Mouse (Mus musculus): ENCODE data around the gene Stac2. TPM values are rescaled to one million over a fixed set of nuclear protein-coding genes. Genes with fewer than 3 reads are reported as not detected.

Gene Stac2
- polyA plus RNA-seq, 1 experiment from 2014 or later = 1.5 TPM

DNA sequence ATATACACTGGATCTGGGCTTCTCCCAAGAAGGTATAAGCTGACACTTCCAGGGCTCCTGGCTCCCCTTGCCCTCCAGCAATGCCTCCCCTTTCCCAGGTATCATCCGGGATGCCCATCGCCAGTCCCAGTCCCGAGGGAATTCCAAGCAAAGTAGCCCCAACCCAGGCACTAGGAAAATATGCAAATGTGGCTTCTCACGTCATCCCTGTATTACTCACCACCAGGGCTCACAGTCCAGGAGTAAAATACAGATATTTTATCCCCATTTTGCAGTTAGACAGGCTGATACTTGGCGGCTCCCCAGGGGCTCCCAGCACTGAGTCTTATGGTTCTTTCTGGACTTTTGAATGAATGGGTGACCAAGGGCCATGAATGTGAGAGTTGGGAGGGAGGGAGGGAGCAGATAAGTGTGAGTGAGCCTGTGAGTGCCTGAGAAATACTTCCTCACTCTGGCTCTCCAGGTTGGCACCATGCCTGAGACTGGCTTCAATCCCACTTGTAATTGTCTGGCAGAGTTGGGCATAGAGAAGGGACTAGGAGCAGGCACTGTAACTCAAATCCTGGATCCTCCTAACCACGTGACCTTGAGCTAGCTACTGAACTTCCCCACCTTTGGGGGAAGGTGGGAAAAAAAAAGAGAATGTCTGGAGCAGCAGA is 8.8 kb upstream of the Stac2 start:
- Histone ChIP-seq H3K4me3 (no peak overlapping the region), H3K27ac (no peak overlapping the region), H3K36me3 (no peaks in the 10 kb centered on the region), H3K4me1 (replicated peaks) (peaks cover 27% of the 10 kb centered on the region), H3K27me3 (ENCODE audit: insufficient read depth, poor library complexity, severe bottlenecking) (peaks cover 14% of the 10 kb centered on the region), H3K9me3 (0 out of 2 replicates have a peak, but pooled peaks cover 2% of the 10 kb centered on the region)
- no peak for DNase-seq (ENCODE audit: low spot score)
- 70% methylated on average over 6 of the region's 6 CpGs for WGBS

DNA sequence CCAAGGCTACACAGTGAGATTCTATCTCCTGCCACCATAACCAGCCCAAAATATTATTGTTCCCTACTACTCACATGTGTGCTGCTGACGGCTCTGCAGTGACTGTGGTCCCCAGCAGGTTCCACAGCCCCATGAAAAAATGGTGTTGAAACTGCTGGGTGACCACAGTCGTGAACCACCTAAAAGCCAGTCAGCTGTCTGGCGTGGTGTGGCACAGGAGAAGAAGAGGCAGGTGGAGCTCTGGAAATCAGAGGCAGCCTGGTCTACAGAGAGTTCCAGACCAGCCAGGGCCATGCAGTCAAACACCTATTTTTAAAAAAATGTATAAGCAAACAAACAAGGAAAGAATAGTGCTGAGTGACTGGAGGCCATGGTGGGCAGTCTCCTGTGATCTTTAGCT is 8.2 kb upstream of the Stac2 start:
- Histone ChIP-seq H3K9me3 (no peaks in the 10 kb centered on the region), H3K4me3 (no peak overlapping the region), H3K4me1 (replicated peaks) (peaks cover 27% of the 10 kb centered on the region), H3K27ac (no peak overlapping the region), H3K36me3 (no peaks in the 10 kb centered on the region), H3K27me3 (ENCODE audit: insufficient read depth, poor library complexity, severe bottlenecking) (peaks cover 18% of the 10 kb centered on the region)
- no peak for DNase-seq (ENCODE audit: low spot score)
- WGBS = 72% methylated on average over 3 of the region's 3 CpGs

DNA sequence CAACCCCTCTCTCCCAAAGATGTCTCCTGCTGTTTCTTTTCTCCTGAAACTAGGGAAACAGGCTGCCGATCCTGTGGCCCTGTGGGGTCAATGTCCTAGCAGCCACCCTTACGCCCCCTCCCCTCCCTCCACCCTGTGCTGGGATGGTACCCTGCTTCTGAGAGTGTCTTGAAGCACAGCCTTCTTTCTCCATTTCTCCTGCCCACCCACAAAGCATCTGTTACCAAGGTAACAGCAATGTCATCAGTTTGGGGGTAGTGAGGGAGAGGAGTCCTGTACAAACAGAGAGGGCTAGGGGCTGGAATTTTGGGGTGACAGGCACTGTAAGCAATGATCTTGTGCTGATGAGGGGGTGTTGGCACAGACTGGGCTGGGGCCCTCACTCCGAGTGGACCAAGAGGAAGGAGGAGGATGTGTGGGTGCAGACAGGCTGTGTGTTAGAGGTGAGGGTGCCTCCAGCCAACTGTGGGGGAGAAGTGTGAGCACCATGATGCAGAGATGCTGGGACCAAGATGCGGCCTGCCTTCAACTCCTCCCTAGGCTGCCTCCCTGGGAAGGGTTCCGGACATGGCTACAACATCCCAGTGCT is 6.9 kb upstream of the Stac2 start:
- Histone ChIP-seq H3K36me3 (no peaks in the 10 kb centered on the region), H3K4me3 (no peak overlapping the region), H3K27ac (0 out of 2 replicates have a peak overlapping the region, but pooled peaks have one; percentile 23), H3K4me1 (replicated peaks) (peaks cover 21% of the 10 kb centered on the region), H3K9me3 (no peaks in the 10 kb centered on the region), H3K27me3 (ENCODE audit: insufficient read depth, poor library complexity, severe bottlenecking) (peaks cover 26% of the 10 kb centered on the region)
- no peak for DNase-seq (ENCODE audit: low spot score)
- 75% methylated on average over 5 of the region's 5 CpGs for WGBS

DNA sequence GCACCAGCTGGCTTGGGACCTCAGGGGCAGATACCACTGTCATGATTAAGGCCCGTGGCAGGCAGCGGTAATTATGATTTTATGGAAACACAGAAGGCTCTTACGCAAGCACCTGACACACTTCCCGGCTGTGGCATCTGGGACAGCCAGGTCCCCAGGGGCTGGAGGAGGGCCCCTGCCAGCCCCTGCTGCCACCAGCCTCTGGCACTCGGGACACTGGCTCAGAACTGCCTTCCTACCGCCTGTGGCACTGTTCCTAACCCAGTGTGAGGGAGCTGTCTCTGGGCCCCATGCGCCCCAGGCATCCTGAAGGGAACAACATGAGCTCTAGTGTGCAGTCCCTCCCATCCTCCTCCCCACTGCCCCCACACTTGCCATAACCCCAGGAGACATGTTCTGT is 6.4 kb upstream of the Stac2 start:
- peaks cover 19% of the 10 kb centered on the region for H3K4me1 ChIP-seq (replicated peaks)
- DNase-seq (ENCODE audit: low spot score) = no peak
- H3K27me3 ChIP-seq (ENCODE audit: insufficient read depth, poor library complexity, severe bottlenecking) = peaks cover 30% of the 10 kb centered on the region
- H3K9me3 ChIP-seq = no peaks in the 10 kb centered on the region
- H3K36me3 ChIP-seq = no peaks in the 10 kb centered on the region
- 68% methylated on average over 7 of the region's 7 CpGs for WGBS
- no peak overlapping the region for H3K4me3 ChIP-seq
- H3K27ac ChIP-seq = 0 out of 2 replicates have a peak overlapping the region, but pooled peaks have one; percentile 23

GRCm38 (mm10) chr11:98057998-98058397 is 4.7 kb upstream of the Stac2 start:
- WGBS = 84% methylated on average over 5 of the region's 5 CpGs
- Histone ChIP-seq H3K9me3 (no peaks in the 10 kb centered on the region), H3K36me3 (no peaks in the 10 kb centered on the region), H3K27ac (no peak overlapping the region), H3K27me3 (ENCODE audit: insufficient read depth, poor library complexity, severe bottlenecking) (peaks cover 46% of the 10 kb centered on the region), H3K4me1 (replicated peaks) (peaks cover 28% of the 10 kb centered on the region), H3K4me3 (no peak overlapping the region)
- no peak for DNase-seq (ENCODE audit: low spot score)

DNA sequence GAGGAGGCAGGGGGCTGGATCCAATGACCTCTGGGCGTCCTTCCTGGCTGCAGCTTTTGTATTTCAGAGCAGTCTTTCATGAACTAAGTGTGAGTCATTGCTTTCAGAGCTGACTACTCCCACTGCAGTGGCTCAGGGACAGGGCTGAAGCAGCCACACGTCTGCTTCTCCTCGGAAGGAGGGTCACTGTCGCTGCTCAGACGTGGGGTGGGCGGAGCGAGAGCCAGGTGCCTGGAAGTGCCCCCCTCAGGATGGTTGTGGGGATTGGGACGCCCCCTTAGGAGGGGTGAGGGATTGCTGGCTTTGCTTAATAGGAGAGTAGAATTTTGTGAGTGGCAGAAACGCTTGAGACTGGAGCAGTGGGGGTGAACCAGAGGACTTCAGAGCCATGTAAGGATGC is 4.2 kb upstream of the Stac2 start:
- H3K27me3 ChIP-seq (ENCODE audit: insufficient read depth, poor library complexity, severe bottlenecking) = peaks cover 51% of the 10 kb centered on the region
- no peaks in the 10 kb centered on the region for H3K9me3 ChIP-seq
- 0 out of 2 replicates have a peak overlapping the region, but pooled peaks have one; percentile 59 for H3K27ac ChIP-seq
- DNase-seq (ENCODE audit: low spot score) = no peak
- H3K4me1 ChIP-seq (replicated peaks) = peaks cover 34% of the 10 kb centered on the region
- no peak overlapping the region for H3K4me3 ChIP-seq
- WGBS = 24% methylated on average over 9 of the region's 9 CpGs
- H3K36me3 ChIP-seq = no peaks in the 10 kb centered on the region

GRCm38 (mm10) chr11:98052129-98052988 is 903 bp downstream of the Stac2 start:
- DNase-seq (ENCODE audit: low spot score) = peak; percentile 44
- peaks cover 44% of the 10 kb centered on the region for H3K4me1 ChIP-seq (replicated peaks)
- H3K36me3 ChIP-seq = no peaks in the 10 kb centered on the region
- peaks cover 91% of the 10 kb centered on the region for H3K27me3 ChIP-seq (ENCODE audit: insufficient read depth, poor library complexity, severe bottlenecking)
- under 1% methylated on average over 83 of the region's 83 CpGs for WGBS
- no peaks in the 10 kb centered on the region for H3K9me3 ChIP-seq
- peak overlapping the region; percentile 55 for H3K4me3 ChIP-seq
- H3K27ac ChIP-seq = peak overlapping the region; percentile 75

- Histone ChIP-seq H3K9me3 (no peaks in the 10 kb centered on the region), H3K27me3 (ENCODE audit: insufficient read depth, poor library complexity, severe bottlenecking) (peaks cover 85% of the 10 kb centered on the region), H3K4me3 (peak overlapping the region; percentile 55), H3K27ac (no peak overlapping the region), H3K36me3 (no peaks in the 10 kb centered on the region), H3K4me1 (replicated peaks) (peaks cover 43% of the 10 kb centered on the region)
- DNase-seq (ENCODE audit: low spot score) = no peak
- WGBS = 8% methylated on average over 12 of the region's 12 CpGs
Measured at GRCm38 (mm10) chr11:98051611-98052128, 1.6 kb downstream of the Stac2 start.

DNA sequence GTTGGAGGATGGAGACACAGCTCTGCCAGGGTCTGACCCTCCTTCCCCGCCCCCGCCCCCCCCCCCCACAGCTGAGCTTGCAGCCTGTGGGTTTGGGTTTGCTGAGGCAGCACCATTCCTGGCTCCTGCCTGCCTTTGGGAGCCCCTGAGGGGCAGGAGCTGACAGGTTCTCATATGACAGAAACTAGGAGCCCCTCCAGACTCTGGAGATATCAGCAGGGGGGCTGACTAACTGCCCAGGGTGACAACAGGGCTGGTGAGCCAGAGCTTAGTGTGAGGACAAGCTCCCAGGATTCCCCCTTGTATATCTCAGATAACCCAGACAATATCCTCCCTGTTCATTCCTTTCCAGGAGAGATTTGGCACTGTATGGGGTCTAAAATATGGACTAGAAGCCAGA is 2.3 kb downstream of the Stac2 start:
- H3K27ac ChIP-seq = 0 out of 2 replicates have a peak overlapping the region, but pooled peaks have one; percentile 18
- no peak overlapping the region; the same call in 1 of the 2 replicates for H3K4me3 ChIP-seq
- peaks cover 44% of the 10 kb centered on the region for H3K4me1 ChIP-seq (replicated peaks)
- H3K9me3 ChIP-seq = no peaks in the 10 kb centered on the region
- H3K27me3 ChIP-seq (ENCODE audit: insufficient read depth, poor library complexity, severe bottlenecking) = peaks cover 85% of the 10 kb centered on the region
- 26% methylated on average over 2 of the region's 2 CpGs for WGBS
- DNase-seq (ENCODE audit: low spot score) = no peak
- H3K36me3 ChIP-seq = no peaks in the 10 kb centered on the region

- H3K9me3 ChIP-seq = no peaks in the 10 kb centered on the region
- H3K4me3 ChIP-seq = no peak overlapping the region; the same call in 1 of the 2 replicates
- no peaks in the 10 kb centered on the region for H3K36me3 ChIP-seq
- H3K27me3 ChIP-seq (ENCODE audit: insufficient read depth, poor library complexity, severe bottlenecking) = peaks cover 80% of the 10 kb centered on the region
- DNase-seq (ENCODE audit: low spot score) = no peak
- 25% methylated on average over 2 of the region's 2 CpGs for WGBS
- H3K27ac ChIP-seq = 0 out of 2 replicates have a peak overlapping the region, but pooled peaks have one; percentile 18
- peaks cover 44% of the 10 kb centered on the region for H3K4me1 ChIP-seq (replicated peaks)
Measured at GRCm38 (mm10) chr11:98050520-98050815, 2.8 kb downstream of the Stac2 start.

DNA sequence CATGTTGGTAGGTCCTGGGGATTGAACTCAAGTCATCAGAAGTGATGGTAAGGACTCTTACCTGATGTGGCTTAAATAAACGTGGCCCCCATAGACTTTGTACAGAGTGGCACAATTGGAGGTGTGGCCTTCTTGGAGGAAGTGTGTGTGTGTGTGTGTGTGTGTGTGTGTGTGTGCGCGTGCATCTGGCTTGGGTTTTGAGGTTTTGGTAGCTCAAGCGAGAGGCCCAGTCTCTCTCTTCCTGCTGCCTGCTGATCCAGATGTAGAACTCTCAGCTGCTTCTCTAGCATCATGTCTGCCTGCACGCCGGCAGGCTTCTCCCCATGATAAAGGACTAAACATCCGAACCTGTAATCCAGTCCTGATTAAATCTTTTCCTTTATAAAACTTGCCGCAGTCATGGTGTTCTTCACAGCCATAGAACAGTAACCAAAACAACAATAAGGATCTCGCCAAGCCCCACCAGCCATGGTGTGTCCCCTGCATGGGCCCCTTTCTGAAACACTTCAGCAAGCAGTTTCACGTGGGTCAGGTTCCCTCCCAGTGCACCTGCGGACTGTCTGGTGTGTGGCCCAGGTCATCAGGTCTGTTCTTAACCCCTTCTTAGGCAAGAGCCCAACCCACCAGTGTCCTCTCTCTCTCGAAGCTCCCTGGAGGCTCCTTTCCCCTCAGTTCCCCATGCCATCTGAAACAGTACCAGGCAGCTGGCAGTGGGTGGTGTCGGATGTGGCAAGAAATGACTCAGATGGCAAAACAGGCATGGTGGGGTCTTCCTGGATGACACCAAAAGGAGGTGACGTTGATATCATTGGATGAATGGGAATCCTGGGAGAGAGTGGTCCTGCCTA is 3.4 kb downstream of the Stac2 start:
- no peak for DNase-seq (ENCODE audit: low spot score)
- Histone ChIP-seq H3K4me1 (replicated peaks) (peaks cover 44% of the 10 kb centered on the region), H3K4me3 (no peak overlapping the region), H3K27ac (no peak overlapping the region), H3K36me3 (no peaks in the 10 kb centered on the region), H3K9me3 (no peaks in the 10 kb centered on the region), H3K27me3 (ENCODE audit: insufficient read depth, poor library complexity, severe bottlenecking) (peaks cover 74% of the 10 kb centered on the region)
- 75% methylated on average over 14 of the region's 14 CpGs for WGBS

DNA sequence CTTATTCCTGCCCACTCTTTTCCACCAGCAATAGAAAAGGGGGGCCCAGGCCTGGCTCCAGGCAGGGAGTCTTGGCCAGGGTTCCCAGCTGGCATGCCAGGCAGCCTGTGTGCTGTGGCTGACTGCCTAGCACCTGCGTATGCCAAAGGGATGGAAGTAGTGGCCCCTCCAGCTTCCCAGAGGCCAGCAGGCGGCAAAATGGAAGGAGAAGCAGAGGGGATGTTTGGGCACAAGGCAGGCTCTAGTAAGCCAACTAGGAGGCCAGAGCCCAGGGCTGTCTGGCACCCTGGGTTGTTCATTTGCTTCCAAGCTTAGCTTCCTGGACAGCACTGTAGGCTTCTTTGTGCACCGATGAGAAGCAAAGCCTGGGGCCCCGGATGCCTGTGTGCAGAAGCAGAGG is 5.5 kb downstream of the Stac2 start:
- Histone ChIP-seq H3K36me3 (no peaks in the 10 kb centered on the region), H3K27ac (no peak overlapping the region), H3K27me3 (ENCODE audit: insufficient read depth, poor library complexity, severe bottlenecking) (peaks cover 66% of the 10 kb centered on the region), H3K9me3 (no peaks in the 10 kb centered on the region), H3K4me3 (no peak overlapping the region), H3K4me1 (replicated peaks) (peaks cover 37% of the 10 kb centered on the region)
- 79% methylated on average over 4 of the region's 4 CpGs for WGBS
- DNase-seq (ENCODE audit: low spot score) = no peak
